Mouse (Mus musculus): ENCODE results near the gene Bms1. TPM values are rescaled to one million over a fixed set of nuclear protein-coding genes. Genes with fewer than 3 reads are reported as not detected.

Bms1 gene
- polyA plus RNA-seq (2016; fragmentation: Nextera tagmentation; extraction: Ambion mirVana), result 54.7 and 57.0 TPM in 2 replicates

DNA sequence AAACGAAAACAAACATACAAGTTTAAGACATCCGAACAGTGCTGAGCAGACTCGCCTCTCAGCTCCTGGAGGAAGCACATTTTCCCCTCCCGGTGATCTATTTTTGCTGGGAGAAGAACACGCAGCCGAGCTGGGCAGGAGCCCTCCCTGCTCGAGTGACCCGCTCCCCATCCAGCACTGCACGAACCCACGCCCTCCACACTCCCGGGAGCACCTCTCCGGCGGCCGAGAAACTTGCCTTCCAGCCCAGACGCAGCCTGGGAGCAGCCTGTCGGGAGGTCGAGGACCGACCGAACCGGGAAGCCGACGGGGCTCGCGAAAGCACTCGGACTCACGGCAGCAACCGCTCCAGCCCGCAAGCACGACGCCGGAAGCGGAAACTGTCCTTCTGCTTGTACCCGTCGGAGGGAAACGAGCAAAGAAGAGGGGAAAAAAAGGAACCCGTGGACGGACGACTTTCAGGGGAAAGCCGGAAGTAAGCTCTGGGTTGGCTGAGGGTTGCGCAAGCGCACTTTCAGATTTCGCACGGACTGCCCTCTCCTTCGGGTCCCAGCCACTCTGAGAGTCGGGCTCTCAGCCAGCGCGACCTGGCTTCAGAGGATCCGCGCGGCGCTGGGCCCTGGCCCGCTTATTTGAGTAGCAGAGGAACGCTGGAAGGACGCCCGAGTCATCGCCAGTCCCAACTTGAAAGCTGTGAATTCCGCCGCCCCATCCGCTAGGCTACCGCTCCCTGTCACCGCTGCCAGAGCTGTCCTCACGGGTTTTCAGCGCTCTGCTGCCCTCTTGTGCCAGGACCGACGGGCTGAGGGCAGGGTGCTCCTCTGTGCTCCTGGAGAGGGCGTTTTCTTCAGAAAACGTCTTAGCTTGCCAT, at the start of gene Bms1:
Bms1 (minus strand) TSS at position 425 of the 871 bp plus-strand sequence.
- DNase-seq (ENCODE audit: low spot score), result peak; percentile 93
- WGBS, result under 1% methylated on average over 67 of the region's 67 CpGs
- Histone ChIP-seq H3K4me3 (peak within 1 kb of the TSS; percentile 98), H3K36me3 (replicated peaks) (peaks cover 32% of the 10 kb centered on the region), H3K27me3 (replicated peaks; ENCODE audit: low read depth, poor library complexity, severe bottlenecking) (no peaks in the 10 kb centered on the region), H3K27ac (replicated peaks) (peak within 1 kb of the TSS; percentile 88), H3K4me1 (peaks cover 13% of the 10 kb centered on the region), H3K9me3 (no peaks in the 10 kb centered on the region)

DNA sequence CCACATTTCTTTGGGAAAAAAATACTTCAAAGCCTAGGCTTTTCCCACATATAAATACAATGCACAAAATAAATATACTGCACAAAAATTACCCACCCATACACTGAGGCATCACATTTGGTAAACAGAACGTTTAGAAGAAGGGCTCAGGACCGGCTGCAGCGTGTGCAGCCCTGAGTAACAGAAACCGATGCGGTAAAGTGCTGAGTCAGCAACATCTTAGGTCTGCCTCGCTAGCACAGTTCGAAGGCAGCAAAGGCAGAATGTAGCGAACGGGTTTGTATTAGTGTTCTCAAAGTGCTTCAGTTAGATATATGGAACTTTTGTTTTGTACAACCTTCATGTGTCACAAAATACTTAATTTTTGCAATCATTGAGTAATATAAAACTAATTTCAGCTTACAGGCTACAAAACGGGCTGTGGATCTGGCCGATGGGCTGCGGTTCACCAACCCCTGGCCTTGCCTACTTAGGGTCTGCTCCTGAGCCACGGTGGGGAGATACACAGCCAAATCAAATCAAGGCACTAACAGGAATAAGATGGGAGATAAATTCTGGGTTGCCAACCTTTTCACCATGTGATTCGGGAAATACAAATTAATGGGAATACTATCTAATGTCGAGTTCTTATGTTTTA, 42.9 kb upstream of the Bms1 start:
- H3K36me3 ChIP-seq (replicated peaks), result peaks cover 56% of the 10 kb centered on the region
- no peaks in the 10 kb centered on the region for H3K9me3 ChIP-seq
- 81% methylated on average over 15 of the region's 15 CpGs for WGBS
- no peak overlapping the region for H3K27ac ChIP-seq (replicated peaks)
- DNase-seq (ENCODE audit: low spot score), result no peak
- H3K4me1 ChIP-seq, result no peaks in the 10 kb centered on the region
- H3K27me3 ChIP-seq (replicated peaks; ENCODE audit: low read depth, poor library complexity, severe bottlenecking), result no peaks in the 10 kb centered on the region
- no peak overlapping the region for H3K4me3 ChIP-seq

DNA sequence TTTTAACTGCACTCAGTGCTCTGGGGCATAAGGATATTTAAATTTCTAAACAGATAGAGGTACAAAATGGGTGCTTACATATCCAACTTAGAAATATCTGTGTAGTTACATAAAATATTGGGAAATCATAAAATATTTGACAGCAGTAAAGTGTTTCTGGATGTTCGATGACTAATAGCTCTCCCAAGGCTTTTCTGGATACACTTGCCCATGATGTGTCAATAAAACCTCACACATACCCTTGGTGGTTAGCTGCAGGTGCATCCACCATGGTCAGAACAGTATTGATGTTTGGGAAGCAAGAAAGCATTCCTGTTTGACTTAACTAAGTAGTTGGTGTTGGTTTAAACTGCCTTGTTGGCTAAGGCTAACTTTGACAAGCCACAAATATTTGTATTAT, 38.5 kb upstream of the Bms1 start:
- Histone ChIP-seq H3K27ac (replicated peaks) (no peak overlapping the region), H3K4me1 (peaks cover 13% of the 10 kb centered on the region), H3K4me3 (no peak overlapping the region), H3K36me3 (replicated peaks) (peaks cover 20% of the 10 kb centered on the region), H3K9me3 (no peaks in the 10 kb centered on the region), H3K27me3 (replicated peaks; ENCODE audit: low read depth, poor library complexity, severe bottlenecking) (no peaks in the 10 kb centered on the region)
- no peak for DNase-seq (ENCODE audit: low spot score)
- 86% methylated on average over 1 of the region's 1 CpGs for WGBS

DNA sequence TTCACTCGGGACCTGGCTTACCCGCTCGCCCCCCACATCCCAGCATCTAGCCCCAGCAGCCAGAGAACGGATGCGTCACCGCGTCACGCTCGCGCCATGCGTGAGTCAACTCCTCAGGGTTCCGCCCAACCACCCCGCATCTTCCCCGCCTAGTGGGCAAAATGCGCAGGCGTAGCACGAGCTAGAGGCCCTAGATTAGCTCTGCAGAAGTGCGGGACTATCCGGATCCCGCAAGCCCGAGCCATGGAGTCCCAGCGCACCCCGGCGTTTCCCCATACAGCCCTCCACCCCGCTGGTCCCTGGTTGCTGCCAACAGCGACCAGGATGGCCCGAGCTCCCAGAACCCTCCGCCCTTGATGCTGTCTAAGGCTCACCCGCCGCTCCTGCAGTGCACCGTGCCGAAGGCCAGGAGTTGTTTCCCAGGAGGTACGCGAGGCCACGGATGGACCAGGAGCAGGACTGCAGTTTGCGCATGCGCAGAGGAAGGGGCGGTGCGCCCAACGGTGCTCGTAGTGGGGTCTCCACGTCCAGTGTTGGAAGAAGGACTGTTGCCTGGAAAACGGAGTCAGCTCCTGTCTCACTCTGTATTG, 35.9 kb upstream of the Bms1 start, which contains the start of gene Zfp248:
Zfp248 (minus strand) TSS at position 487 of the 590 bp plus-strand sequence.
- DNase-seq (ENCODE audit: low spot score), result peak; percentile 93
- Histone ChIP-seq H3K4me1 (peaks cover 13% of the 10 kb centered on the region), H3K4me3 (peak within 1 kb of the TSS; percentile 87), H3K9me3 (no peaks in the 10 kb centered on the region), H3K27ac (replicated peaks) (peak within 1 kb of the TSS; percentile 96), H3K36me3 (replicated peaks) (peaks cover 21% of the 10 kb centered on the region), H3K27me3 (replicated peaks; ENCODE audit: low read depth, poor library complexity, severe bottlenecking) (no peaks in the 10 kb centered on the region)
- WGBS, result 1% methylated on average over 43 of the region's 43 CpGs

DNA sequence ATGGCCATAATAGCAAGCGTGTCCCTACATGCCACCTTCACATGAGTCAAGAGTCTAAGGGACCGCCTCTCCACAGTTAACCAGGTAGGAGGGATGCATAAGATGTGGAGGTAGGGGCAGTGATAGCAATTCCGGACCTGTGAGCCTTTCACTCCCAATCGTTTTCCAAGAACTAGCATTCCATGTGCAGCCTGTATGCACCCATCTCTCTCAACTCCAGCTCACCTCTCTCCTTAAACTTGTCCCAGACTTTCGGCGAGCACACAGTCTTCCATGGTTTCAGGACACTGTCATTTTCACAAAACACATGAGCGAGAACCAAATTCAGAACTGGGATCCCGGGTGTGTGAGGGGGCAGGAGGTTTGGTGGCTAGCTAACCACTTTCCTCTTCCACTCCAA, 35.2 kb upstream of the Bms1 start:
- 48% methylated on average over 8 of the region's 8 CpGs for WGBS
- Histone ChIP-seq H3K27me3 (replicated peaks; ENCODE audit: low read depth, poor library complexity, severe bottlenecking) (no peaks in the 10 kb centered on the region), H3K4me1 (peaks cover 13% of the 10 kb centered on the region), H3K9me3 (no peaks in the 10 kb centered on the region), H3K4me3 (peak overlapping the region; percentile 87), H3K36me3 (replicated peaks) (peaks cover 21% of the 10 kb centered on the region), H3K27ac (replicated peaks) (peak overlapping the region; percentile 96)
- no peak for DNase-seq (ENCODE audit: low spot score)

DNA sequence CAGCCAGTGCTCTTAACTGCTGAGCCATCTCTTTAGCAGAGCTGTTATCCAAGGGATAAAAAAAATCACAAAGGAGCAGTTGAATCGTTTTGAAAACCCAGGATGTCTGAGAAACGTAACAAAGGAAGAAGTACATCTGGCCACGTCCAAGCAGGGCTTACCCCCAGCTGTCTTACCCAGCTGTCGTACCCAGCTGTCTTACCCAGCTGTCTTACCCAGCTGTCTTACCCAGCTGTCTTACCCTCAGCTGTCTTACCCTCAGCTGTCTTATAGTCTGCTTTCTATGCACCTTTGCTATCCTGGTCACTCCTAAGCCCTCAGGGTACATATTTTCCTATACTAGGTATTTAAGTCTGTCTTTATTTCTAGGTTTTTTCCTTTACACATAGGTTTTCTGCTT, 12.2 kb upstream of the Bms1 start:
- Histone ChIP-seq H3K9me3 (peaks cover 13% of the 10 kb centered on the region), H3K4me1 (no peaks in the 10 kb centered on the region), H3K27ac (replicated peaks) (no peak overlapping the region), H3K36me3 (replicated peaks) (peaks cover 68% of the 10 kb centered on the region), H3K27me3 (replicated peaks; ENCODE audit: low read depth, poor library complexity, severe bottlenecking) (no peaks in the 10 kb centered on the region), H3K4me3 (no peak overlapping the region)
- WGBS, result 93% methylated on average over 4 of the region's 4 CpGs
- DNase-seq (ENCODE audit: low spot score), result no peak

DNA sequence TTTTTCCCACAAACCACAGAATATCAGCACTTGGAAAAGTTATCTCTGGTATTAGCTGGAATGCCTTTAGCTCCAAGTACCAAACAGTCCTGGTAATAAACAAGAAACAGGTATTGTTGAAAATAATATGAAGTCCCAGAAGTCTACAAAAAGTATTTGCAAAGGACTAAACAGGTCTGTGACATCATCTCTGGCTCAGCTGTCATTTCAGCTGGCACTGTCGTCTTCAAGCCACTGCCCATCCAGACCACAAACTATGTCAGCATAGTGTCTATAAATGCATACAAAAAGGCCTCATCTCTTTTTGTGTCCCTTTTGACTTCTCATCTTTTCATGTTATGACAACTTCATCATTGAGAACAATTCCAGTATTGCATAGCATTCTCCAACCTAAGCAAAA, 7.4 kb upstream of the Bms1 start:
- peaks cover 13% of the 10 kb centered on the region for H3K9me3 ChIP-seq
- WGBS, result 94% methylated on average over 1 of the region's 1 CpGs
- no peak overlapping the region for H3K4me3 ChIP-seq
- H3K36me3 ChIP-seq (replicated peaks), result peaks cover 50% of the 10 kb centered on the region
- H3K4me1 ChIP-seq, result no peaks in the 10 kb centered on the region
- no peak for DNase-seq (ENCODE audit: low spot score)
- no peak overlapping the region for H3K27ac ChIP-seq (replicated peaks)
- H3K27me3 ChIP-seq (replicated peaks; ENCODE audit: low read depth, poor library complexity, severe bottlenecking), result no peaks in the 10 kb centered on the region

DNA sequence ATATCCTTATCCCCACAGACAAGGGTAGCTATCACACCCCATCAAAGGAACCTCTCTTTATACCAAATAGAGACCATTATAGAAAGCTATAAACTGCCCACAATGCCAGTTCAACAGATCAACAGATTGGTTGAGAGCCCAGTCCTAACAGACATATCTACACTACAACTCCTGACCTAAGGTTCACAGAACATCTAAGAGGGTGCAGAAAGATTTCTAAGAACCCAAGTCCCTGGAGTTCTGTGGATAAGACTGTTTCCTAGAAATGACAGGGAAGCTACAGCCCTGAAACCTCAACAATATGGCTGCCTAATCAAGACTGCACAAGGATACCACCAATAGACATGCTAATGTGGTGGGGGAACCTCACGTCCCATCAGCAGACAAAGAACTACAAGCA, 8.8 kb downstream of the Bms1 start:
- WGBS, result 90% methylated on average over 1 of the region's 1 CpGs
- Histone ChIP-seq H3K27me3 (replicated peaks; ENCODE audit: low read depth, poor library complexity, severe bottlenecking) (no peaks in the 10 kb centered on the region), H3K4me3 (no peak overlapping the region)

DNA sequence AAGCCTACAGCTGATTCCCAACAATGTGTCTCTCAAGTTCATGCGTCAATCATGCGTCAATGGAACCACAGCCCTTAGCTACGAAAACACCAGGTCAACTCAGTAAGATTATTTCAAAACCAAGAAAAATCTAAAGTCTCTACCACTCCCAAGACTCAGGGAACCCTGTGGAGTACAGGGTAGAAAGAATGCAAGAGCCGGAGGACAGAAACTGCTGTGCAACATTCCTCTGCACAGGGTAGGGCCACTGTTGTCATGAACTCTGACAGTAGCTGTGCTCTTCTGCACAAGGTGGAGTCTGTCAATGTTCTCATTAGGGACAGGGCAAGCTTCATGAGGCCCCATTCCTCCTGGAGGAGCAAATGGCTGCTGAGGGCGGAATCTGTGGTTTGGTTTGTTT, 10.8 kb downstream of the Bms1 start:
- Histone ChIP-seq H3K27me3 (replicated peaks; ENCODE audit: low read depth, poor library complexity, severe bottlenecking) (no peaks in the 10 kb centered on the region), H3K36me3 (replicated peaks) (peaks cover 97% of the 10 kb centered on the region), H3K27ac (replicated peaks) (no peak overlapping the region), H3K4me1 (no peaks in the 10 kb centered on the region), H3K4me3 (no peak overlapping the region), H3K9me3 (no peaks in the 10 kb centered on the region)
- DNase-seq (ENCODE audit: low spot score), result no peak
- 90% methylated on average over 5 of the region's 5 CpGs for whole genome bisulfite sequencing

More for the DNA sequence above, 8.8 kb downstream of the Bms1 start:
- Histone ChIP-seq H3K36me3 (replicated peaks) (peaks cover 97% of the 10 kb centered on the region), H3K9me3 (no peaks in the 10 kb centered on the region), H3K27ac (replicated peaks) (no peak overlapping the region), H3K4me1 (no peaks in the 10 kb centered on the region)
- DNase-seq (ENCODE audit: low spot score), result no peak

DNA sequence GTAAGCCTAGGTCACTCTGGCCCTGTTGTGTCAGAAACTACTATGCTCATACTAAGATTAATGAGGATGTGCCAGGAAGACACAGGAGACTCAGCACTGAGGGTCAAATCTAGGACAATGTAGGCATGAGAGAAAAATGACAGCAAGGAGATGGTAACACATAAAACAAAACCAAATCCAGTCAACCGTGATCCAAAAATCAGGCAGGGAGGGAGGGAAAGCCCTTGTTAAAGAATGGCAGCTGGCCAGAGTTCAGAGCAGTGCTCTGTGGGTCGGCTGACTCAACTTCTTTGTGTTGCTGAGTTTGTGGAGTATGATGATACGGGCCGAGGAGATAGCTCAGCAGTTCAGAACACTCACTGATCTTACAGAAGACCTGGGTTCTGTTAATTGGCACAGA, 12.9 kb downstream of the Bms1 start:
- Histone ChIP-seq H3K4me1 (no peaks in the 10 kb centered on the region), H3K9me3 (no peaks in the 10 kb centered on the region), H3K27me3 (replicated peaks; ENCODE audit: low read depth, poor library complexity, severe bottlenecking) (no peaks in the 10 kb centered on the region), H3K4me3 (no peak overlapping the region), H3K36me3 (replicated peaks) (peaks cover 97% of the 10 kb centered on the region), H3K27ac (replicated peaks) (no peak overlapping the region)
- no peak for DNase-seq (ENCODE audit: low spot score)
- 91% methylated on average over 4 of the region's 4 CpGs for WGBS

DNA sequence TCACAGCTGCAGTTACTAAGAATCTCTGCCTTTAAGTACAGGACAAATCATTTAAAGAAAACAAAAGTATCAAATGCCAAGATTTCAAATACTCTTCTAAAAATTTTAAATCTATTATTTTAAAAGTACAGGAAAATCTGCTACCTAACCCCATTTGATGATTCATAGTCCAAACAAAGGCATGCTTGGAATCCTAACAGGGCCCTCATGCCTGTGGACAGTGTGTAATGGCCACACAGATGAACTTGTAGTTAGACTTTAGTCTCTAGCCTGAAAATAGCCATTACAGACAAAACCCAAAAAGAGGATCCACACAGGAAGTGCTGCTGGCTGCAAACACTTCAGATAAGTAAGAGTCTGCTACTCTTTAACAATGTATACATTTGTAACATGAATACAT, 28.5 kb downstream of the Bms1 start:
- Histone ChIP-seq H3K4me1 (no peaks in the 10 kb centered on the region), H3K27me3 (replicated peaks; ENCODE audit: low read depth, poor library complexity, severe bottlenecking) (no peaks in the 10 kb centered on the region), H3K9me3 (no peaks in the 10 kb centered on the region), H3K36me3 (replicated peaks) (peaks cover 96% of the 10 kb centered on the region), H3K4me3 (no peak overlapping the region), H3K27ac (replicated peaks) (no peak overlapping the region)
- no peak for DNase-seq (ENCODE audit: low spot score)

DNA sequence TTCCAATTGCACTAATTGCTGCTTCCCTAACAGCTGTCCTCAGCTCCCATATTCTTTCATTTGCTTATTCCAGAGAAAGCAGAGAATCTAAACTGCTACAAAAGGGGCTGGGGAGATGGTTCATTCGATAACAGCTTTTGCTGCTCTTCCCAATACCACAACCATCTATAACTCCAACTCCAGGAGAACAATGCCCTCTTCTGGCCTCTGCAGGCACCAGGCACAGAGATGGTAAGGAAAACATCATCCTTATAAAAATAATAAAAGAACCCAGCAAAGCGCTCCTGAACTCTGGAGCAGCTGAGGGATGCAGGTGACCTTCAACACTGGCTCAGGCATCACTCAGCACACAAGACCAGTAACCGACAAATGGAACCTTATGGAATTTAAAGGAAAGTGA, 33.3 kb downstream of the Bms1 start:
- H3K36me3 ChIP-seq (replicated peaks), result peaks cover 86% of the 10 kb centered on the region
- H3K4me3 ChIP-seq, result no peak overlapping the region
- no peaks in the 10 kb centered on the region for H3K4me1 ChIP-seq
- H3K27me3 ChIP-seq (replicated peaks; ENCODE audit: low read depth, poor library complexity, severe bottlenecking), result no peaks in the 10 kb centered on the region
- DNase-seq (ENCODE audit: low spot score), result no peak
- no peak overlapping the region for H3K27ac ChIP-seq (replicated peaks)
- H3K9me3 ChIP-seq, result no peaks in the 10 kb centered on the region
- 94% methylated on average over 3 of the region's 3 CpGs for WGBS

Measured in embryonic facial prominence, embryonic 10.5 days (tissue).